Mouse (Mus musculus) limb, embryonic 14.5 days (tissue): ENCODE data around the gene Abcc8. TPM values are rescaled to one million over a fixed set of nuclear protein-coding genes. Genes with fewer than 3 reads are reported as not detected.
"Not testable (repeated sequence)": the region's sequence is repeated elsewhere in the genome, so short reads cannot be mapped to it uniquely, and the experiment has no call there.

Source experiments
- ATAC-seq: fragments of 200-750 bp; cut with Nextera tagmentation; 2 replicates; pipeline ENCODE4 v1.8.0; 2017; ENCODE audit warnings: low read depth, moderate number of reproducible peaks, moderate TSS enrichment; ENCODE audit not compliant: low FRiP score
- DNase-seq: peaks from one replicate; pipeline ENCODE4 v3.0.0-alpha.2; 2015; ENCODE audit warnings: low spot score
- H3K27ac ChIP-seq: fragments of 300-500 bp; sonication (generic); replicated peaks from 2 replicates; pipeline ENCODE4 v1.5.1; 2014; ENCODE audit warnings: low read depth, mild to moderate bottlenecking, low read length, moderate library complexity, mixed read lengths
- H3K27me3 ChIP-seq: fragments of 300-500 bp; sonication (generic); 2 replicates; pipeline ENCODE4 v1.6.1; 2014; ENCODE audit warnings: low read length, mixed read lengths; ENCODE audit not compliant: control insufficient read depth, insufficient read depth
- H3K36me3 ChIP-seq: fragments of 300-500 bp; sonication (generic); 2 replicates; pipeline ENCODE4 v1.6.1; 2014; ENCODE audit warnings: mild to moderate bottlenecking, low read length, moderate library complexity, mixed read lengths; ENCODE audit not compliant: control insufficient read depth, insufficient read depth
- H3K4me1 ChIP-seq: fragments of 300-500 bp; sonication (generic); 2 replicates; pipeline ENCODE4 v1.6.1; 2014; ENCODE audit warnings: antibody characterized with exemption, low read length, mixed read lengths; ENCODE audit not compliant: control insufficient read depth, insufficient read depth
- H3K4me2 ChIP-seq: fragments of 300-500 bp; sonication (generic); replicated peaks from 2 replicates; pipeline ENCODE4 v1.6.1; 2014; ENCODE audit warnings: low read depth, mild to moderate bottlenecking, low read length, moderate library complexity; ENCODE audit not compliant: severe bottlenecking
- H3K4me3 ChIP-seq: fragments of 300-500 bp; sonication (generic); replicated peaks from 2 replicates; pipeline ENCODE4 v1.5.1; 2014; ENCODE audit warnings: low read length
- H3K9ac ChIP-seq: fragments of 300-500 bp; sonication (generic); 2 replicates; pipeline ENCODE4 v1.6.1; 2014; ENCODE audit warnings: mild to moderate bottlenecking, low read depth, low read length, moderate library complexity; ENCODE audit not compliant: severe bottlenecking
- H3K9me3 ChIP-seq: fragments of 300-500 bp; sonication (generic); 2 replicates; pipeline ENCODE4 v1.6.1; 2016; ENCODE audit warnings: low read length; ENCODE audit not compliant: control insufficient read depth
- POLR2A ChIP-seq: fragments of 200-500 bp; IDR thresholded peaks from 2 replicates; pipeline ENCODE4 v1.8.0; 2012; ENCODE audit warnings: inconsistent platforms, mild to moderate bottlenecking, moderate library complexity, borderline replicate concordance; ENCODE audit not compliant: insufficient read depth, insufficient read length; ENCODE audit errors: extremely low read depth
- WGBS: fragments of 180-500 bp; shearing (Covaris S2); extraction: QIAGEN DNeasy Blood & Tissue Kit; methylation state at CpG from one replicate; pipeline ENCODE4 v1.1.7; 2014; 5-methylcytosine and 5-hydroxymethylcytosine counted together
- polyA plus RNA-seq, 2 experiments: library from polyadenylated mRNA; depleted of rRNA in 1 of 2; stranded (reverse) in 1 of 2; unstranded in 1 of 2; fragments of >200 nt; fragmentation: Nextera tagmentation in 1 of 2; extraction: Ambion mirVana in 1 of 2; gene quantifications; 2 replicates each; pipeline versions ENCODE4 v1.2.1 to v1.2.3; 2012 to 2014

The Abcc8 gene
- polyA plus RNA-seq, 2 experiments, result 1.5 to 2.6 TPM

DNA sequence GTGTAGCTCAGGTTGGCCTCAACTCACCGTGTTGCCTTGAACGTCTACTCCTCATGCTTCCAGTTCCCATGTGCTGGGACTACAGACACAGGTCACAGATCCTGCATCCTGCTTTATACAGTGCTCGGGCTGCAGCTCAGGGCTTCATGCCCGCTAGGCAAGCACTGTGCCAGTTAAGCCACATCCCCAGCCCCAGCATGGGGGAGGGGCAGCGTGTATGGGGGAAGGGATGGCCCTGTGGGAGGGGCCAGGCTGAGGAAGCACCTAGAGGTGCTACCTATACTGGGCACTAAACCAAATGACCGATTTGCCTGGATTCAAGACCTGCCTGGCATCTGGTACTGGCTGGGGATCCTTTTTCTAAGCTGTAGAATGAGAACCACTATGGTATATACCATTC is 20.2 kb upstream of the Abcc8 start:
- Histone ChIP-seq H3K27me3 (no peaks in the 10 kb centered on the region), H3K27ac (no peak overlapping the region), H3K4me3 (no peak overlapping the region), H3K36me3 (no peaks in the 10 kb centered on the region), H3K9ac (no peak overlapping the region), H3K4me1 (no peaks in the 10 kb centered on the region), H3K4me2 (no peak overlapping the region), H3K9me3 (no peaks in the 10 kb centered on the region)
- no peak for DNase-seq
- no peak for ATAC-seq
- no peak for TF ChIP-seq POLR2A
- WGBS, result 59% methylated on average over 6 of the region's 6 CpGs

DNA sequence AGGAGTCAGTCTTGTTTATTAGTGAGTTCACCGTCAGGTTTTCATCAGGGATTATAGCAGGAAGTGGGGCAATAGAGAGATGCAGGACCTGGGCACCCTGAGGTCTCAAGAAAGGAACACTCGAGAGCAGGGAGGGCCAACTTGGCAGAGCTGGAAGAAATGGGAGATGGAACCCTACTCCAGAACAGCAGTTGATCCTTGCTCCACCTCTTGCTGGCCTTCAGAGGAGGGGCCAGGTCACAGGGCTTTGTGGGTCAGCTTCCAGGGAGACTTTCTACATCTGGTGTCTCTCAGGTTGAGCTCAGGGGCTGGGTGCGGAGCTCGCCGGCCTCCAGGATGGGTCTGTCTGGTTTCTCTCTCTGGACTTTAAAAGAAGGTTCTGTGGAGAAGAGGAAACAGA is 15.5 kb upstream of the Abcc8 start:
- Histone ChIP-seq H3K4me3 (no peak overlapping the region), H3K9ac (no peak overlapping the region), H3K27me3 (no peaks in the 10 kb centered on the region), H3K4me2 (no peak overlapping the region), H3K9me3 (no peaks in the 10 kb centered on the region), H3K36me3 (no peaks in the 10 kb centered on the region), H3K4me1 (no peaks in the 10 kb centered on the region), H3K27ac (no peak overlapping the region)
- 72% methylated on average over 5 of the region's 5 CpGs for whole genome bisulfite sequencing
- no peak for TF ChIP-seq POLR2A
- no peak for ATAC-seq
- DNase-seq, result no peak

DNA sequence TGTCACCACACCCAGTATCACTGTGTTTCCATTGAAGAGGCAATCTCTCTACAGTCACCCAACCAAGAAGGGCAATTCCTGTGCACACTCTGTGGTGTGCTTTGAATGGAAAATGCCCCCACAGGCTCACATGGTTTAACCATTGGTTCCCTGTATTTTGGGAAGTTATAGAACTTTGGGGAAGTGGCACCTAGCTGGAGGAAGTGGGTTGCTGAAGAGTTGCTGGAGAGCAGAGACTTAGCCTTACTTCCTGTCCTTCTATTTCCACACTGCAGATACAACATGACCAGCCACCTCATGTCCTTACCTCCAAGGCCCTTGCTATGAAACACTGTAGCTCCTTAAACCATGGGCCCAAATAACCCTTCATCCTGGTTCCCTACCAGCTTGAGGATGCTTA is 4.4 kb upstream of the Abcc8 start:
- Histone ChIP-seq H3K36me3 (no peaks in the 10 kb centered on the region), H3K4me1 (0 out of 2 replicates have a peak, but pooled peaks cover 3% of the 10 kb centered on the region), H3K4me3 (no peak overlapping the region), H3K27me3 (peaks cover 18% of the 10 kb centered on the region), H3K9ac (no peak overlapping the region), H3K27ac (no peak overlapping the region), H3K9me3 (no peaks in the 10 kb centered on the region), H3K4me2 (no peak overlapping the region)
- ATAC-seq, result no peak
- no peak for DNase-seq
- TF ChIP-seq POLR2A, result no peak

- Histone ChIP-seq H3K36me3 (no peaks in the 10 kb centered on the region), H3K4me1 (0 out of 2 replicates have a peak, but pooled peaks cover 3% of the 10 kb centered on the region), H3K9ac (no peak overlapping the region), H3K27me3 (peaks cover 29% of the 10 kb centered on the region), H3K9me3 (no peaks in the 10 kb centered on the region), H3K4me3 (no peak overlapping the region), H3K27ac (no peak overlapping the region), H3K4me2 (no peak overlapping the region)
- ATAC-seq, result no peak
- no peak for TF ChIP-seq POLR2A
- peak; percentile 31 for DNase-seq
- WGBS, result 7% methylated on average over 3 of the region's 3 CpGs
Observed at GRCm38 (mm10) chr7:46181590-46181989, 1.8 kb upstream of the Abcc8 start.

DNA sequence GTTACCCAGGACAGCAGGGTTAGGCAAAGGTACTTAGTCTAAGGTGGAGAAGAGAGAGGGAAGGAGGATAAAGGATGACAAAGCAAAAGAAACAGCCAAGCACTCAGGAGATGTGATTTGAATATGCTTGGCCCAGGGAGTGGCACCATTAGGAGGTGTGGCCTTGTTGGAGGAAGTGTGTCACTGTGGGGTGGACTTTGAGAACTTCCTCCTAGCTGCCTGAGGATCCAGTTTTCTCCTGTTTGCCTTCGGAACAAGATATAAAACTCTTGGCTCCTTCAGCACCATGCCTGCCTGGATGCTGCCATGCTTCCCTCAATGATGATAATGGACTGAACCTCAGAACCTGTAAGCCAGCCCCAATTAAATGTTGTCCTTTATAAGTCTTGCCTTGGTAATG is 10.9 kb downstream of the Abcc8 start:
- H3K27me3 ChIP-seq, H3K9ac ChIP-seq, H3K36me3 ChIP-seq, H3K27ac ChIP-seq, H3K4me1 ChIP-seq, ATAC-seq, H3K4me2 ChIP-seq, DNase-seq, H3K4me3 ChIP-seq, H3K9me3 ChIP-seq: not testable (repeated sequence)
- 85% methylated on average over 1 of the region's 1 CpGs for WGBS

- Histone ChIP-seq H3K4me2 (no peak overlapping the region), H3K9ac (no peak overlapping the region), H3K9me3 (no peaks in the 10 kb centered on the region), H3K27ac (no peak overlapping the region), H3K4me3 (no peak overlapping the region), H3K36me3 (no peaks in the 10 kb centered on the region), H3K27me3 (no peaks in the 10 kb centered on the region), H3K4me1 (no peaks in the 10 kb centered on the region)
- no peak for DNase-seq
- WGBS, result 88% methylated on average over 6 of the region's 6 CpGs
- ATAC-seq, result no peak
- no peak for TF ChIP-seq POLR2A
Observed at GRCm38 (mm10) chr7:46168402-46168801, 11.4 kb downstream of the Abcc8 start.
